Mouse (Mus musculus): ENCODE results near the gene Nup35. TPM values are rescaled to one million over a fixed set of nuclear protein-coding genes. Genes with fewer than 3 reads are reported as not detected.

The Nup35 gene
- 31.3 TPM for polyA plus RNA-seq (2015; fragmentation: Illumina TruSeq; extraction: RNeasy Lipid Tissue Mini Kit (QIAGEN cat#74804); ENCODE audit: low read depth, low replicate concordance)

GRCm38 (mm10) chr2:80616854-80617737, at the start of gene Nup35, which contains the start of gene Dusp19:
Gene Nup35 (plus strand): TSS chr2:80617236.
Gene Dusp19 (plus strand): TSS chr2:80617045.

GRCm38 (mm10) chr2:80581043-80581711, 35.9 kb upstream of the Nup35 start, which contains the start of gene Nckap1:
Gene Nckap1 (minus strand): TSS chr2:80581380.

Other genes starting within 250 kb of the Nup35 start
- gene Frzb, start 169.6 kb upstream of the Nup35 start, polyA plus RNA-seq (2015; fragmentation: Illumina TruSeq; extraction: RNeasy Lipid Tissue Mini Kit (QIAGEN cat#74804); ENCODE audit: low read depth, low replicate concordance): 14.5 TPM
- gene Nckap1, start 35.9 kb upstream of the Nup35 start, polyA plus RNA-seq (2015; fragmentation: Illumina TruSeq; extraction: RNeasy Lipid Tissue Mini Kit (QIAGEN cat#74804); ENCODE audit: low read depth, low replicate concordance): 368 TPM
- 25.4 TPM for gene Dusp19, start 191 bp upstream of the Nup35 start, polyA plus RNA-seq (2015; fragmentation: Illumina TruSeq; extraction: RNeasy Lipid Tissue Mini Kit (QIAGEN cat#74804); ENCODE audit: low read depth, low replicate concordance)